Mouse (Mus musculus): ENCODE measurements at regions not wholly inside any gene's neighbourhood (a gene's known extent, or its start where the extent isn't known, plus 50 kb on each side); places are given as distances from the start of the nearest gene placed in this dataset.

GRCm38 (mm10) chr15:41223801-41224200, 1089.6 kb downstream of the 9330182O14Rik start:
- Histone ChIP-seq H3K27me3 (ENCODE audit: control insufficient read depth, insufficient read depth, low read depth, low read length) (no peaks in the 10 kb centered on the region), H3K9me3 (replicated peaks; ENCODE audit: control insufficient read depth, low read length, poor library complexity, severe bottlenecking) (no peaks in the 10 kb centered on the region; the same call in 1 of the 2 replicates), H3K36me3 (ENCODE audit: control insufficient read depth, insufficient read depth, low read length) (no peaks in the 10 kb centered on the region), H3K9ac (ENCODE audit: low read depth, low read length) (no peak overlapping the region), H3K4me3 (ENCODE audit: low read depth, low read length) (no peak overlapping the region), H3K4me2 (ENCODE audit: low read length) (no peak overlapping the region), H3K4me1 (ENCODE audit: control insufficient read depth, insufficient read depth, low read length) (no peaks in the 10 kb centered on the region), H3K27ac (ENCODE audit: low read length) (no peak overlapping the region)
- ATAC-seq: no peak
- 83% methylated on average over 1 of the region's 1 CpGs for WGBS

GRCm38 (mm10) chr15:41232406-41233060, 1098.4 kb downstream of the 9330182O14Rik start:
- Histone ChIP-seq H3K27me3 (ENCODE audit: control insufficient read depth, insufficient read depth, low read depth, low read length) (no peaks in the 10 kb centered on the region), H3K4me1 (ENCODE audit: control insufficient read depth, insufficient read depth, low read length) (no peaks in the 10 kb centered on the region)

More at GRCm38 (mm10) chr15:41232406-41233060, 1098.4 kb downstream of the 9330182O14Rik start:
- no peak for ATAC-seq
- Histone ChIP-seq H3K4me3 (ENCODE audit: low read depth, low read length) (no peak overlapping the region), H3K9me3 (replicated peaks; ENCODE audit: control insufficient read depth, low read length, poor library complexity, severe bottlenecking) (no peaks in the 10 kb centered on the region), H3K27ac (ENCODE audit: low read length) (no peak overlapping the region), H3K36me3 (ENCODE audit: control insufficient read depth, insufficient read depth, low read length) (no peaks in the 10 kb centered on the region), H3K4me2 (ENCODE audit: low read length) (no peak overlapping the region), H3K9ac (ENCODE audit: low read depth, low read length) (no peak overlapping the region)
- WGBS: 54% methylated on average over 2 of the region's 2 CpGs

All from midbrain, embryonic 16.5 days (tissue).